Mouse (Mus musculus): ENCODE measurements around the gene Ank2.

DNA sequence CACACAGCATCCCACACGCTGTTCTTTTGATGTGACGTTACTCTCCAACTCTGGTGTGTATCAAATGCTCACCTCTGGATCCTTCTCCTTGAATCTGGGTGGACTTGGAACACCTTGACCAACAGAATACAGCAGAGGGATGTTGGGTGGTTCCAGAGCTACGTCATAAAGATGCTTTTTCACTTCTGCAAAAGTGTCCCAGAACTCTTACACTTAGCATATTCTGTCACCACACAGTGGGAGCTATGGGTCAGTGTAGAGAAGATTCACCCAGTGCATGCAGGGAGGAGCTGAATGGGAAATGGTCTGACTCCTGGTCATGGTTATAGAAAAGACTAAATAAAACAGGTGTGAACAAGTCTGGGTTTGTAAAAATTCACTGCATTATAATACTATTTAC is 6.5 kb downstream of the Ank2 start:
- no peak for TF ChIP-seq CTCF (IDR thresholded peaks at IDR 0.05; ENCODE audit: insufficient read depth, low read length)
- no peak for TF ChIP-seq POLR2A (IDR thresholded peaks at IDR 0.05; ENCODE audit: borderline replicate concordance, extremely low read depth, low read depth, low read length)
